Mouse (Mus musculus) stomach, embryonic 16.5 days (tissue): ENCODE results near the gene Snapc3. TPM values are rescaled to one million over a fixed set of nuclear protein-coding genes. Genes with fewer than 3 reads are reported as not detected.

Experiments used
- ATAC-seq: fragments of 200-750 bp; cut with Nextera tagmentation; 2 replicates; pipeline ENCODE4 v1.8.0; 2017; ENCODE audit warnings: moderate number of reproducible peaks, moderate TSS enrichment; ENCODE audit not compliant: insufficient read depth, low FRiP score
- H3K27ac ChIP-seq: fragments of 300-500 bp; sonication (generic); 2 replicates; pipeline ENCODE4 v1.5.1; 2014; ENCODE audit warnings: low read length
- H3K27me3 ChIP-seq: fragments of 300-500 bp; sonication (generic); 2 replicates; pipeline ENCODE4 v1.6.1; 2014; ENCODE audit warnings: low read length, control low read depth, mixed read lengths; ENCODE audit not compliant: control insufficient read depth, insufficient read depth
- H3K36me3 ChIP-seq: fragments of 300-500 bp; sonication (generic); 2 replicates; pipeline ENCODE4 v1.6.1; 2014; ENCODE audit warnings: low read length; ENCODE audit not compliant: control insufficient read depth, insufficient read depth
- H3K4me1 ChIP-seq: fragments of 300-500 bp; sonication (generic); 2 replicates; pipeline ENCODE4 v1.6.1; 2014; ENCODE audit warnings: low read length, control low read depth, mixed read lengths; ENCODE audit not compliant: control insufficient read depth, insufficient read depth
- H3K4me2 ChIP-seq: fragments of 300-500 bp; sonication (generic); 2 replicates; pipeline ENCODE4 v1.6.1; 2014; ENCODE audit warnings: low read depth, low read length, mixed read lengths
- H3K4me3 ChIP-seq: fragments of 300-500 bp; sonication (generic); replicated peaks from 2 replicates; pipeline ENCODE4 v1.5.1; 2014; ENCODE audit warnings: mild to moderate bottlenecking, low read length
- H3K9ac ChIP-seq: fragments of 300-500 bp; sonication (generic); 2 replicates; pipeline ENCODE4 v1.6.1; 2014; ENCODE audit warnings: low read length
- H3K9me3 ChIP-seq: fragments of 300-500 bp; sonication (generic); replicated peaks from 2 replicates; pipeline ENCODE4 v1.6.1; 2016; ENCODE audit warnings: low read length, control low read depth; ENCODE audit not compliant: control insufficient read depth
- WGBS: fragments of 180-500 bp; shearing (Covaris S2); extraction: QIAGEN DNeasy Blood & Tissue Kit; methylation state at CpG from one replicate; pipeline ENCODE4 v1.1.7; 2014; 5-methylcytosine and 5-hydroxymethylcytosine counted together
- polyA plus RNA-seq: library from polyadenylated mRNA; unstranded; fragments of >200 nt; fragmentation: Nextera tagmentation; extraction: Ambion mirVana; gene quantifications from 2 replicates; pipeline ENCODE4 v1.2.1, GENCODE M21; 2015

Snapc3 gene
- polyA plus RNA-seq, 1 experiment from 2014 or later = 35.9 TPM

GRCm38 (mm10) chr4:83428845-83429244 is 11.3 kb downstream of the Snapc3 start:
- H3K36me3 ChIP-seq = peaks cover 31% of the 10 kb centered on the region
- H3K4me1 ChIP-seq = no peaks in the 10 kb centered on the region
- H3K27ac ChIP-seq = no peak overlapping the region
- H3K9me3 ChIP-seq = no peaks in the 10 kb centered on the region
- no peak for ATAC-seq
- H3K27me3 ChIP-seq = no peaks in the 10 kb centered on the region
- H3K4me2 ChIP-seq = no peak overlapping the region
- 93% methylated on average over 4 of the region's 4 CpGs for WGBS
- H3K9ac ChIP-seq = no peak overlapping the region
- no peak overlapping the region for H3K4me3 ChIP-seq

DNA sequence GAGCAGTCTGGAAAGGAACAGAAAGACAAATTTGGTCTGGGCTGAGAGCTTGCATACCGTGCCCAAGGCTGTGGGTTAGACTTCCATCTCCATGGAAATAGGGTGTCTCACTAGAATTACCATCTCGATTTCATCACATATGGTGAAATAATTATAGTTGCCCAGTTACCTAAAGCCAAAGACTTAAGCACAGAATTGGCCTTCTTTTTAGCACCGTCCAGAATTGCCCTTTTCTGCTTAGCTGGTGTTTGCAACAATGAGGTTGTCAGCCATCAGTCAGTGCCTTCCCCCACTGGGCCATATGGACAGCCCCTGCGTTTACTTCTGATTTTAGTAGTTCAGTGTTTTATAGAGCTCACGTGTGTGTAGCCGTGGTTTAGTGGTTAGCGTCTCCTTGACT is 14.4 kb downstream of the Snapc3 start:
- ATAC-seq = no peak
- WGBS = 93% methylated on average over 7 of the region's 7 CpGs

GRCm38 (mm10) chr4:83432901-83433300 is 15.4 kb downstream of the Snapc3 start:
- no peaks in the 10 kb centered on the region for H3K27me3 ChIP-seq
- 87% methylated on average over 6 of the region's 6 CpGs for WGBS
- no peak for ATAC-seq
- H3K36me3 ChIP-seq = peaks cover 41% of the 10 kb centered on the region; the same call in 1 of the 2 replicates
- H3K4me2 ChIP-seq = no peak overlapping the region
- H3K4me1 ChIP-seq = no peaks in the 10 kb centered on the region
- H3K9me3 ChIP-seq = no peaks in the 10 kb centered on the region
- H3K9ac ChIP-seq = no peak overlapping the region
- no peak overlapping the region for H3K27ac ChIP-seq
- H3K4me3 ChIP-seq = no peak overlapping the region

More for the DNA sequence above, 14.4 kb downstream of the Snapc3 start:
- Histone ChIP-seq H3K4me2 (no peak overlapping the region), H3K9me3 (no peaks in the 10 kb centered on the region), H3K4me1 (no peaks in the 10 kb centered on the region), H3K27me3 (no peaks in the 10 kb centered on the region), H3K27ac (no peak overlapping the region), H3K36me3 (peaks cover 39% of the 10 kb centered on the region; the same call in 1 of the 2 replicates), H3K4me3 (no peak overlapping the region), H3K9ac (no peak overlapping the region)

- Histone ChIP-seq H3K4me2 (no peak overlapping the region), H3K9me3 (no peaks in the 10 kb centered on the region), H3K4me1 (no peaks in the 10 kb centered on the region), H3K9ac (no peak overlapping the region), H3K4me3 (no peak overlapping the region), H3K27ac (no peak overlapping the region), H3K36me3 (peaks cover 30% of the 10 kb centered on the region), H3K27me3 (no peaks in the 10 kb centered on the region)
- 94% methylated on average over 8 of the region's 8 CpGs for WGBS
- no peak for ATAC-seq
Observed at GRCm38 (mm10) chr4:83436375-83436774, 18.9 kb downstream of the Snapc3 start.

GRCm38 (mm10) chr4:83438116-83438515 is 20.6 kb downstream of the Snapc3 start:
- Histone ChIP-seq H3K36me3 (peaks cover 27% of the 10 kb centered on the region), H3K9me3 (no peaks in the 10 kb centered on the region), H3K9ac (no peak overlapping the region), H3K4me3 (no peak overlapping the region), H3K27me3 (no peaks in the 10 kb centered on the region), H3K4me2 (no peak overlapping the region), H3K27ac (no peak overlapping the region), H3K4me1 (no peaks in the 10 kb centered on the region)
- no peak for ATAC-seq

DNA sequence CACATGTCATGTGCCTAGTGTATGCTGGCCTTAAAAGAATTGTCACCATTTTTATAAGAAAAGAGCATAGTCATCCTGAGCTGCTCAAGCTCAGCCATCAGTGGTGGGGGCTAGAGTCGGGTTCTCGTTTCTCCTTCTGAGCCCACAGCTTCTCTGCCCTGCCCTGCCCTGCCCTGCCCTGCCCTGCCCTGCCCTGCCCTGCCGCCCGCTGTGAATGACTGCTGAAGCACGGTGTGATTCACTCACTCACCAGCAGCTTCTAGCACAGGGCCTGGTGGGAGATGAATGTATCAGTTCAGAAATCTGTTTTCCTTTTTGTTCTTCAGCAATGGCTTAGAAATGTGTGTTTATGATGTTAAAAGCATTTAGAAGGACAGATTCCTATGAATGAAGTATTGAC is 21.5 kb downstream of the Snapc3 start:
- peak; percentile 47; the same call in 1 of the 2 replicates for ATAC-seq
- WGBS = 51% methylated on average over 5 of the region's 5 CpGs
- Histone ChIP-seq H3K4me2 (no peak overlapping the region), H3K4me3 (no peak overlapping the region), H3K9me3 (no peaks in the 10 kb centered on the region), H3K9ac (no peak overlapping the region), H3K27ac (no peak overlapping the region), H3K27me3 (no peaks in the 10 kb centered on the region), H3K36me3 (peaks cover 24% of the 10 kb centered on the region), H3K4me1 (no peaks in the 10 kb centered on the region)

GRCm38 (mm10) chr4:83441050-83441449 is 23.5 kb downstream of the Snapc3 start:
- no peaks in the 10 kb centered on the region for H3K4me1 ChIP-seq
- H3K9ac ChIP-seq = no peak overlapping the region
- peaks cover 15% of the 10 kb centered on the region for H3K36me3 ChIP-seq
- H3K9me3 ChIP-seq = no peaks in the 10 kb centered on the region
- no peak overlapping the region for H3K4me3 ChIP-seq
- H3K27me3 ChIP-seq = no peaks in the 10 kb centered on the region
- H3K4me2 ChIP-seq = no peak overlapping the region
- H3K27ac ChIP-seq = no peak overlapping the region
- WGBS = 85% methylated on average over 4 of the region's 4 CpGs
- no peak for ATAC-seq

- no peak overlapping the region for H3K4me2 ChIP-seq
- H3K4me3 ChIP-seq = no peak overlapping the region
- ATAC-seq = no peak
Observed at GRCm38 (mm10) chr4:83450785-83451184, 33.3 kb downstream of the Snapc3 start.

GRCm38 (mm10) chr4:83460106-83460505 is 42.6 kb downstream of the Snapc3 start:
- H3K9me3 ChIP-seq = no peaks in the 10 kb centered on the region
- no peak for ATAC-seq
- no peaks in the 10 kb centered on the region for H3K4me1 ChIP-seq
- H3K9ac ChIP-seq = no peak overlapping the region
- no peaks in the 10 kb centered on the region for H3K27me3 ChIP-seq
- H3K27ac ChIP-seq = no peak overlapping the region
- peaks cover 22% of the 10 kb centered on the region for H3K36me3 ChIP-seq
- no peak overlapping the region for H3K4me2 ChIP-seq
- H3K4me3 ChIP-seq = no peak overlapping the region
- WGBS = 92% methylated on average over 5 of the region's 5 CpGs

More at GRCm38 (mm10) chr4:83450785-83451184, 33.3 kb downstream of the Snapc3 start:
- no peaks in the 10 kb centered on the region for H3K9me3 ChIP-seq
- H3K4me1 ChIP-seq = no peaks in the 10 kb centered on the region
- peaks cover 15% of the 10 kb centered on the region for H3K36me3 ChIP-seq
- no peak overlapping the region for H3K27ac ChIP-seq
- no peak overlapping the region for H3K9ac ChIP-seq
- 94% methylated on average over 4 of the region's 4 CpGs for WGBS
- no peaks in the 10 kb centered on the region for H3K27me3 ChIP-seq

- 88% methylated on average over 7 of the region's 7 CpGs for WGBS
- H3K4me2 ChIP-seq = no peak overlapping the region
- peaks cover 23% of the 10 kb centered on the region for H3K36me3 ChIP-seq
- no peak overlapping the region for H3K9ac ChIP-seq
- no peaks in the 10 kb centered on the region for H3K4me1 ChIP-seq
- ATAC-seq = no peak
- H3K27ac ChIP-seq = no peak overlapping the region
- H3K27me3 ChIP-seq = no peaks in the 10 kb centered on the region
- no peak overlapping the region for H3K4me3 ChIP-seq
- H3K9me3 ChIP-seq = no peaks in the 10 kb centered on the region
Observed at GRCm38 (mm10) chr4:83464827-83465226, 47.3 kb downstream of the Snapc3 start.
